Mouse (Mus musculus) embryonic facial prominence, embryonic 14.5 days (tissue): Measurements from ENCODE around the gene Desi1. TPM values are rescaled to one million over a fixed set of nuclear protein-coding genes. Genes with fewer than 3 reads are reported as not detected.
"Not testable (repeated sequence)": the region's sequence is repeated elsewhere in the genome, so short reads cannot be mapped to it uniquely, and the experiment has no call there.

Experiments used
- ATAC-seq: fragments of 200-750 bp; cut with Nextera tagmentation; 2 replicates; pipeline ENCODE4 v1.8.0; 2017; ENCODE audit warnings: low read depth, moderate number of reproducible peaks, moderate TSS enrichment
- DNase-seq: peaks from one replicate; pipeline ENCODE4 v3.0.0-alpha.2; 2015; ENCODE audit warnings: low spot score
- H3K27ac ChIP-seq: fragments of 300-500 bp; sonication (generic); replicated peaks from 2 replicates; pipeline ENCODE4 v1.5.1; 2014; ENCODE audit warnings: low read depth, mild to moderate bottlenecking, low read length, moderate library complexity
- H3K27me3 ChIP-seq: fragments of 300-500 bp; sonication (generic); replicated peaks from 2 replicates; pipeline ENCODE4 v1.6.1; 2014; ENCODE audit warnings: low read length; ENCODE audit not compliant: control insufficient read depth, insufficient read depth
- H3K36me3 ChIP-seq: fragments of 300-500 bp; sonication (generic); 2 replicates; pipeline ENCODE4 v1.6.1; 2014; ENCODE audit warnings: low read length, mixed read lengths; ENCODE audit not compliant: control insufficient read depth, insufficient read depth
- H3K4me1 ChIP-seq: fragments of 300-500 bp; sonication (generic); 2 replicates; pipeline ENCODE4 v1.6.1; 2014; ENCODE audit warnings: antibody characterized with exemption, low read length; ENCODE audit not compliant: control insufficient read depth, insufficient read depth
- H3K4me2 ChIP-seq: fragments of 300-500 bp; sonication (generic); 2 replicates; pipeline ENCODE4 v1.6.1; 2014; ENCODE audit warnings: low read depth, mild to moderate bottlenecking, low read length, moderate library complexity, mixed read lengths
- H3K4me3 ChIP-seq: fragments of 300-500 bp; sonication (generic); 2 replicates; pipeline ENCODE4 v1.5.1; 2014; ENCODE audit warnings: low read depth, mild to moderate bottlenecking, low read length
- H3K9ac ChIP-seq: fragments of 300-500 bp; sonication (generic); 2 replicates; pipeline ENCODE4 v1.6.1; 2014; ENCODE audit warnings: low read depth, mild to moderate bottlenecking, low read length, moderate library complexity, mixed read lengths
- H3K9me3 ChIP-seq: fragments of 300-500 bp; sonication (generic); 2 replicates; pipeline ENCODE4 v1.6.1; 2016; ENCODE audit warnings: low read length; ENCODE audit not compliant: control insufficient read depth
- WGBS: fragments of 180-500 bp; shearing (Covaris S2); extraction: QIAGEN DNeasy Blood & Tissue Kit; methylation state at CpG from one replicate; pipeline ENCODE4 v1.1.7; 2014; 5-methylcytosine and 5-hydroxymethylcytosine counted together
- polyA plus RNA-seq: library from polyadenylated mRNA; unstranded; fragments of >200 nt; fragmentation: Nextera tagmentation; extraction: Ambion mirVana; gene quantifications from 2 replicates; pipeline ENCODE4 v1.2.1, GENCODE M21; 2014

Desi1 gene
- polyA plus RNA-seq, 1 experiment from 2014 or later = 27.2 TPM

DNA sequence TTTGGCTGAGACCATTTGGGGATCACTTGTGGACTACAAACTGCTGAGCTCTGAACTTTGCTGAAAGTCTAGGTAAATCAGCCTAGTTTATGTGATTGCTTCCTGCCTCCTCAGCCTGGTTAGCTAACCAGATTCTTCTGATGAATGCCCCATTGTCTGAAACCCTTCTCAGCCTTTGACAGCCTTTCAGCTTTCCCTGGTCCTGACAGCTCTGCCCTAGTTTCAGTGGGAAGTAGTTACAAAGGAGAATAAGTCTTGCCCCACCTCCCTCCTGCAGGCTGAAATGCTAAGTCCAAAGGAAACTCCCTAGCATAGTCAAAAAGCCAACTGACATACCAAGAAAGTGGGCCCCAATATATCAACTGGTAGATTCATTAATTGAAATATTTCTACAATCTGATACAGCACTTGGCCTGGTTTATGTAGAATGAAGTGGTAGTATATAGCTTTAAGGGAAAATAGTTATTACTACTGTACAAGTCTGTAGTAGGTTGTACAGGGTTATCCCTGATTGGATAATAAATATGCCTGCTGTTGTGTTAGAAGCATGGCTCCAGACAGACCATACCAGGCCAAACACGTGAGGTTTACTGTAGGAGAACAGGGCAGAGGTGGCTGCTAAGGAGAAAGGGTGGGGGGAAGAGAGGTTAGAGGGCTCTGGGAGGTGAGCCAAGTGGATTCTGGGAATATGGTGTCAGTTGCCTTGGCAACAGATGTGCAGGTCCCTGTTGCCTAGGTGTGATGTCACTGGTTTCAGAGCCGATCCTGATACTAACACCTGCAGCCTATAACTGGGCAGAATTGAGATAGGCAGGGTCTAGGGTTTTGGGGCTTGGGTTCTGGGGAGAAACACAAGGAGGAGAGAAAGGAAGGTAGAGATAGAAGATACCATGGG lies 48.1 kb downstream of the Desi1 start:
- H3K9ac ChIP-seq = no peak overlapping the region
- 59% methylated on average over 2 of the region's 2 CpGs for WGBS
- DNase-seq (peak; percentile 31), ATAC-seq (no peak)
- no peaks in the 10 kb centered on the region for H3K9me3 ChIP-seq
- no peak overlapping the region for H3K27ac ChIP-seq
- no peaks in the 10 kb centered on the region for H3K36me3 ChIP-seq
- H3K27me3 ChIP-seq = no peaks in the 10 kb centered on the region
- H3K4me2 ChIP-seq = no peak overlapping the region
- no peak overlapping the region for H3K4me3 ChIP-seq
- no peaks in the 10 kb centered on the region for H3K4me1 ChIP-seq

DNA sequence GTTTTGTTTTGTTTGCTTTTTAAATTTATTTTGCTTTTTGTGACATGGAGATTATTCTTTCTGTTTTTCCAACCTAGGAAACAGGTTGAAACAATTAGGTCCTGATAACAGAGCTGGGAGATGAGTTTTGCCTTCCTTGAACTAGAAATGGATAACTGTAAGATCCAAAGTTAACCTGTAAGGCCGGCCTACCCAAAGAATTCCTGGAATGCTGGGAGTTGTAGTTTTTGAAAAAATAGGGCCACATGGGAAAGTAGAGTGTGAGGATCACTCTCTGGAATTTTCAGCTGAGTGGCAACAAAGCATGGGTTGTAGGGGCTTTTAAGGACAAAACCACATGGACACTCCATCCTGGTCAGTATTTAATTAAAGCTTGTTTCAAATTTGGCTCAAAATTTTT lies 51.5 kb downstream of the Desi1 start:
- H3K9me3 ChIP-seq = no peaks in the 10 kb centered on the region
- no peaks in the 10 kb centered on the region for H3K36me3 ChIP-seq
- no peak overlapping the region for H3K27ac ChIP-seq
- no peaks in the 10 kb centered on the region for H3K27me3 ChIP-seq
- H3K9ac ChIP-seq = no peak overlapping the region
- H3K4me2 ChIP-seq = no peak overlapping the region
- WGBS = 50% methylated on average over 1 of the region's 1 CpGs
- ATAC-seq (no peak), DNase-seq (no peak)
- H3K4me1 ChIP-seq = no peaks in the 10 kb centered on the region
- H3K4me3 ChIP-seq = no peak overlapping the region

DNA sequence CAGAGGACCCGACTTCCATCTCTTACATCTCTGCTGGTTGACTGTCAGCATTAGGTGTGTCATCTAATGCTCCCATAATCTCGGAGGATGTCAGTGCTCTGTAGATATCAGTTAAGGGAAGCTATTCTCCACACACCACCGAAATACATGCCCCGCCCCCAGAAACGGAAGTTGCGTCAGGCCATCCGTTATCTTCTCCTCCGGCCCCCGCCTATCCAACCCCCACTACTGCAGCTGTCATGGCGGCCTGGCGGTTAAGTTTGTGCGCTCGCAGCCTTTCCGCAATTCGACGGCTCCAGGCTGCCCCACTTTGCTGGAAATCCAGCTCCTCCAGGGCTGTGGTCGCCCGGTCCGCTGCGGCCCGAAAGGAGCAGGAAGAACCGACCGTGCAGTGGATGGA lies 53.3 kb downstream of the Desi1 start, which contains the start of gene 1700029P11Rik:
Gene 1700029P11Rik (plus strand): TSS at position 220 of the 400 bp plus-strand sequence.
- Histone ChIP-seq H3K9ac (no peak within 1 kb of the TSS), H3K4me3 (no peak within 1 kb of the TSS), H3K27me3 (no peaks in the 10 kb centered on the region), H3K9me3 (no peaks in the 10 kb centered on the region), H3K36me3 (no peaks in the 10 kb centered on the region), H3K4me1 (no peaks in the 10 kb centered on the region), H3K27ac (no peak within 1 kb of the TSS), H3K4me2 (no peak within 1 kb of the TSS)
- DNase-seq (no peak), ATAC-seq (no peak)
- WGBS = 96% methylated on average over 20 of the region's 23 CpGs

DNA sequence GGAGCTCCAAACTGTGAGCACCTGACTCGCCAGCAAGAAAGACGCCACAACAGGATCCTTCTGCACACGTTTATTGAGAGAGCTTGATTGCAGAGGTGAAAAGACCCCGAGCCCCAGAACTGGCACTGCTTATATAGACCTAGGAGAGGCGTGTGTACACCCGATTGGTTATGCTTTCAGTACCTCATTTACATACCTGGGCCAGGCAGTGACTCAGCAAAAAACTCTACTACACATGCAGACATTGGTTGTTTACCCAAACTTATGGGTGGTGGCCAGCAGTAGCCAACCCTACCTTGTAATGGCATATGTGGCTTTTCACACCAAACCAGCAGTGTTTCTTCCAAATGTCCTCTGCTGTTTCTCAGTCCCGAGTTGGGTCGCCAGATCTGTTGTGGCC lies 58.5 kb downstream of the Desi1 start:
- not testable (repeated sequence) for H3K36me3 ChIP-seq, H3K9ac ChIP-seq, H3K4me1 ChIP-seq, H3K4me2 ChIP-seq, H3K27ac ChIP-seq, ATAC-seq, DNase-seq, H3K4me3 ChIP-seq, H3K27me3 ChIP-seq, H3K9me3 ChIP-seq
- 94% methylated on average over 8 of the region's 8 CpGs for WGBS

DNA sequence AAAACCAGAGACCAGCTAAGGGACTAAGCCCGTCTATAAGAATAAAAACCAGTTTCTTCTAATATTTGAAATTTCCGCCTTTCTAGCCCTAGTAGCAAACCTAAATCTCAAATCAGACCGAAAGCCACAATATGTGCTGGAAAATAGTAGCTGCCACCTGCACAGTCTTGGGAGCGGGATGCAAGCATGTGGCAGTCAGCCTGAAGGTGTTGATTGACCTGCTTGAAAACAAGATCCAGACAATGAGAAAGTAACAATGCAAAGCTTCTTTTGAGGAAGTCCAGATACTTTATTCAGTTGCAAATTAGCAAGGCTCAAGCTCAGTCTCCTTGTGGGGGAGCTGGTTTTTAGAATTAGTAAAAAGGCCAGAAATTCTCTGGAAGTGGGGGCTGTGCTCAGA lies 63.2 kb downstream of the Desi1 start:
- not testable (repeated sequence) for H3K4me1 ChIP-seq, H3K4me2 ChIP-seq, ATAC-seq, H3K36me3 ChIP-seq, H3K27me3 ChIP-seq, H3K9ac ChIP-seq, H3K27ac ChIP-seq, H3K9me3 ChIP-seq, DNase-seq, H3K4me3 ChIP-seq
- 90% methylated on average over 4 of the region's 4 CpGs for WGBS

DNA sequence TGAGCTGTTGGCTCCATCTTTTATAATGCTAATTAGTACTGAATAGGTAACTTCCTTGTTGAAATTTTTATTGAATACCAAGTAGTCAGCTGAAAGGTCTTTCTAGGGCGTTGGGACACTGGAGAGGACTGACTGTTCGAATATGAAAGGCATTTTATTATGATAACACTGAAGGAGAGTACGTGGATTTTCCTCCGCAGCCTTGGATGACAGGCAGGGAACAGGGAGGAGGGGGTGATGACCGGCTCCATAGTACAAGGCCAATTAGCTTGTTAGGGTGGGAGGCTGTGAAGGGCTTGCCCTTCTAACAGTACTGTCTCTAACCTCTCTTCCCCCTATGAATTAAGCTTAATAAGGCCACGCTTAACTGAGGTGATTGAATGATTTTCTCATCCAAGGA lies 64.0 kb downstream of the Desi1 start:
- H3K4me1 ChIP-seq, H3K9ac ChIP-seq, H3K9me3 ChIP-seq, H3K4me2 ChIP-seq, ATAC-seq, DNase-seq, H3K27me3 ChIP-seq, H3K27ac ChIP-seq, H3K4me3 ChIP-seq, H3K36me3 ChIP-seq: not testable (repeated sequence)
- WGBS = 72% methylated on average over 6 of the region's 6 CpGs

DNA sequence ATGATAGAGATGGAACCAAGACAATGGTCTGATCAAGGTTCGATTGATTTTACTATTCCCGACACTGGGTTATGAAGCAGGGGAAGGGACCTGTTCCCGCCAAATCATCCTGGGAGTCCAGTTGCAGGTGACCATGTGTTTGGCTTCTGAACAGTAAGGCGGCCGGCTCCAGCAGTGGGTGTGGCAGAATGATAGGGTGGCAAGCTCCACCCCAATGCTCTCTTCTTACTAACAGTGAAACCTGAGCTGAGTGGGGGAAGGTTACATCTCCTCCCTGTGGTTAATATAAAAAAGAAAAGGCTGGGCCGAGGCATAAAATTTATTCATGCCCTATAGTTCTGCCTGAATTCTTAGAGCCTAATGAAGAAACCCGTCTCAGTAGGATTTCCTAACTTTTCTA lies 64.5 kb downstream of the Desi1 start:
- Histone ChIP-seq H3K27me3 (no peaks in the 10 kb centered on the region), H3K36me3 (no peaks in the 10 kb centered on the region), H3K9me3 (peaks cover 8% of the 10 kb centered on the region), H3K4me1 (no peaks in the 10 kb centered on the region), H3K4me2 (no peak overlapping the region), H3K9ac (no peak overlapping the region), H3K27ac (no peak overlapping the region), H3K4me3 (no peak overlapping the region)
- WGBS = 52% methylated on average over 7 of the region's 7 CpGs
- DNase-seq = peak; percentile 42
- no peak for ATAC-seq

DNA sequence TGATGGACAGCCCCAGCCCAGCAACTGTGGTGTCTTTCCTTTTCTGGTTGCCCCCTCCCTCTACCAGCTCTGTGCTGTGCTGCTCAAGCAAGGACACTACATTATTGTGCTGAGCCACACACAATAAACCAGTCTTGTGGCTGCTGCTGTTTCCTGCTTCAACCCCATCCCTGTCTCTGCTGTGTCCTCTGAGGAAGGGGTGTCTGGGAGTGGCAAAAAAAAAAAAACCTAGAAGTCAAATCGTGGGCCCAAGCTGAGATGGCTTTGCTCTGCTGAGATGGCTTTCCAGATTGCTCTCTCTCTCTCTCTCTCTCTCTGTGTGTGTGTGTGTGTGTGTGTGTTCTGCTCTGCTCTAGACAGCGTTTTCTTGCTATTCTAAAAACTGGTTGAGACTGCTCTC lies 65.2 kb downstream of the Desi1 start:
- peaks cover 8% of the 10 kb centered on the region for H3K9me3 ChIP-seq
- H3K4me2 ChIP-seq = no peak overlapping the region
- ATAC-seq (no peak), DNase-seq (no peak)
- no peaks in the 10 kb centered on the region for H3K27me3 ChIP-seq
- WGBS = 57% methylated on average over 2 of the region's 2 CpGs
- no peak overlapping the region for H3K4me3 ChIP-seq
- H3K27ac ChIP-seq = no peak overlapping the region
- H3K36me3 ChIP-seq = no peaks in the 10 kb centered on the region
- H3K4me1 ChIP-seq = no peaks in the 10 kb centered on the region
- no peak overlapping the region for H3K9ac ChIP-seq

DNA sequence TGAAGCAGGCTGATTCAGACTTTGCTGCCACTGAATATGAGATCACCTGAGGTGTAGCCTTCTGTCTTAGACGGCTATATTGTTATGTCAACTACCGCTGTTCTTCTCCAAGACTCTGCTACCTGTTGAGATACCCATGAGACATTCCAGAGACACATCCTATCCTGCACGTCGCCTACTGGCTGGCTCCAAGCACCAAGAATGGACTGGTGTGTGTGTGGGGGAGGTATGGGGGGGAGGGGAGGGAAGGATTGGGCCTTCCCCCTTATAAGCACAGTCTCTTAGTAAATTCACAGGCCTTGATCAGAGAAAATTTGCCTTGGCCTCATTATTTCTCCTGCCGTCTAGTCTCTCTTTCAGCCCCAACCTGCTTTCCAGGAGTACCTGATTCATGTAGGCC lies 65.8 kb downstream of the Desi1 start:
- WGBS = 85% methylated on average over 5 of the region's 5 CpGs
- Histone ChIP-seq H3K9ac (no peak overlapping the region), H3K36me3 (no peaks in the 10 kb centered on the region), H3K4me3 (no peak overlapping the region), H3K27ac (no peak overlapping the region), H3K4me1 (no peaks in the 10 kb centered on the region), H3K9me3 (peaks cover 5% of the 10 kb centered on the region; the same call in 1 of the 2 replicates), H3K4me2 (no peak overlapping the region), H3K27me3 (no peaks in the 10 kb centered on the region)
- no peak for DNase-seq
- no peak for ATAC-seq
